Mouse (Mus musculus): ENCODE measurements around the gene Fez2.

- no peak for TF ChIP-seq CTCF (IDR thresholded peaks at IDR 0.05; ENCODE audit: low read depth)
- no peak for TF ChIP-seq EP300 (IDR thresholded peaks at IDR 0.05; ENCODE audit: low read depth)
Measured at GRCm38 (mm10) chr17:78354411-78354810, 63.5 kb downstream of the Fez2 start.

Data from liver, postnatal 0 days (tissue).